Mouse (Mus musculus) olfactory bulb, adult 2 months (tissue): ENCODE measurements around the gene Casz1.

Experiments used
- CTCF ChIP-seq: fragments of 200-500 bp; IDR thresholded peaks from 2 replicates; pipeline ENCODE4 v1.5.1; 2012; ENCODE audit warnings: low read depth, mild to moderate bottlenecking, low read length, moderate library complexity; ENCODE audit not compliant: insufficient read depth
- POLR2A ChIP-seq: fragments of 200-500 bp; IDR thresholded peaks from 2 replicates; pipeline ENCODE4 v1.6.1; 2012; ENCODE audit warnings: mild to moderate bottlenecking, low read depth, low read length, moderate library complexity; ENCODE audit not compliant: insufficient read depth

DNA sequence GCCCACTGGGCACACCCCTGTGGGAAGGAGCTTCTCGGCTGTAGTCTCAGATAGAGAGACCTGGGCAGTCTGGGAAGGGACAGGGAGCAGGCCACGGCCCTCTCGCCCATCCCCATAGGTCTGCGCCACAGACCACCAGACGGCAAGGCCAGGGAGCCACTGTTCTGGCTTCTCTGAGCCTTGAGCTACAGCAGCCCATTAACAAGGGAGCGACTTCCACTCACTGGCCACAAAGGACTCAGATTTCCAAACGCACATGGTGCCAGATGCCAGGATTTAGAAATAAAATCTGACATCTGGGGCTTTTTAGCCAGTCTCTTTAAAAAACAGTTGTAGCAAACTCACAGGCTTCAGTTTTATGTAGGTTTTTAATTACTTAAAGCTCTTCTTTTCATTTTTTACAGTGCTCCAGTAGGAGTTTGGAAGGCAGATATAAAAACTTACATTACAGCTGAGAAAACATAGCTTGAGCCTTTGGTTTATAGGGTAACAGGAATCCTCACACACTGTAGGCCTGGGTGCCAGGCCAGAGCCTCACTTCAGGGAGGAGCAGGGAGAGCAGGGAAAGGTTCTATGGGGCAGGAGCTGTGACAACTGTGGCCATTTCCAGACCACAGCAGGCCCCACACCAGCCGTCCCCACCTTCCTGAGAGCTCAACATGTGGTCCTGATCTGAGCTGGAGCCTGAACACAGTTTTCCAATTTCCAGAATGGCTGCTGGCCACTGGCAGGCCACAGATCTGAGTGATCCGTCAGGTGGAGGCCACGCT lies 160.5 kb downstream of the Casz1 start:
- TF ChIP-seq CTCF (no peak), POLR2A (no peak)
